Mouse (Mus musculus): ENCODE data around the gene Gm10491.

GRCm38 (mm10) chrX:7879819-7880218 is 27.8 kb downstream of the Gm10491 start:
- peak; percentile 69 for TF ChIP-seq CTCF (IDR thresholded peaks at IDR 0.05; ENCODE audit: low read depth)
- no peak for TF ChIP-seq EP300 (IDR thresholded peaks at IDR 0.05; ENCODE audit: low read depth)
